Comparison of ENCODE assay signal across 11 mouse cellular contexts in the genomic region with DNA sequence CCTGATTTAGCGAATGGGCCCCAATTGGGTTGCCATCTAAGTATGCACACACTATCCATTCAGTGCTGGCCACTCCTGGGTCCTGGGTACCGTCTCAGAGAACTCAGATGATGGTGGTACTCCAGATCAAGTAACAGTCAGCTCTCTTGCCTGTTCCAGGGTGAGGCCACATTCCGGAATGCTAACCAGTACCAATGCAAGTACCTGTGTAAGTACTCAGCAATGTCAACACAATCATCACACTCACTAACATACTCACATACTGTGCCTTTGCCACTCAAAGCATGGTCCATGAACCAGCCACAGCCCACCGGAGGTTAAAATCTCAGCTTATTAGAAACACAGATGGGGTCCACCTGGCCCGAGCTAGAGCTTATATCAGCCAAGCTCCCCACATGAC. TPM values are rescaled to one million over a fixed set of nuclear protein-coding genes. Genes with fewer than 3 reads are reported as not detected.
DNase-seq lines count a peak whose midpoint lies in the region; ATAC-seq and TF ChIP-seq lines count a peak whose summit lies in the region.
"Had no signal": no experiment of that assay in that cellular context is flagged by ENCODE, and none has a peak within 500 bp of the region (broad histone marks: within the 10 kb centered on the region; RNA-seq: fewer than 3 reads in every experiment).

No protein-coding gene starts in this region.

- 88% methylated on average over 5 of the region's 5 CpGs for WGBS in kidney, embryonic 15.5 days
- 88% methylated on average over 5 of the region's 5 CpGs for WGBS in kidney, adult 2 months
- WGBS in limb, embryonic 13.5 days: 61% methylated on average over 5 of the region's 5 CpGs

- H3K4me1 ChIP-seq in kidney, embryonic 15.5 days: peaks cover 86% of the 10 kb centered on the region
- H3K4me1 ChIP-seq in kidney, adult 2 months (ENCODE audit: control insufficient read depth, insufficient read depth, low read length): peaks cover 9% of the 10 kb centered on the region
- H3K4me1 ChIP-seq in testis, adult 2 months (ENCODE audit: control insufficient read depth, insufficient read depth, low read length): peaks cover 30% of the 10 kb centered on the region
- H3K4me1 ChIP-seq in limb, embryonic 13.5 days: peaks cover 64% of the 10 kb centered on the region

- no peaks in the 10 kb centered on the region for H3K9me3 ChIP-seq in kidney, embryonic 15.5 days (replicated peaks)
- H3K9me3 ChIP-seq in limb, embryonic 13.5 days: no peaks in the 10 kb centered on the region
- H3K9me3 ChIP-seq: neural tube, embryonic 12.5 days had no signal

- no peak overlapping the region for H3K4me2 ChIP-seq in kidney, embryonic 15.5 days
- peak overlapping the region; percentile 55 for H3K4me2 ChIP-seq in limb, embryonic 13.5 days (replicated peaks)

- DNase-seq in kidney, adult 2 months: no peak
- DNase-seq in testis, postnatal 14 days (ENCODE audit: low spot score): no peak
- no peak for DNase-seq in cerebellum, adult 11 months
- DNase-seq in layer of hippocampus, adult 8-10 months (ENCODE audit: low spot score in 2 of 2): no peak
- no peak for DNase-seq in left cerebral cortex, postnatal 4 days
- DNase-seq: right cerebral cortex, postnatal 25 days had no signal

- TF ChIP-seq CTCF in kidney, adult 2 months (conservative IDR thresholded peaks at IDR 0.05; ENCODE audit: insufficient read depth, insufficient read length, low read depth, low read length): no peak
- TF ChIP-seq CTCF in testis, adult 2 months (IDR thresholded peaks at IDR 0.05; ENCODE audit: control insufficient read depth, insufficient read depth, insufficient replicate concordance, low read depth, low read length): no peak

- H3K27ac ChIP-seq in kidney, embryonic 15.5 days: peak overlapping the region; percentile 87; the same call in 1 of the 2 replicates
- no peak overlapping the region for H3K27ac ChIP-seq in kidney, adult 2 months (ENCODE audit: insufficient read depth, low read depth, low read length)
- peak overlapping the region; percentile 50; the same call in 1 of the 2 replicates for H3K27ac ChIP-seq in testis, adult 2 months (ENCODE audit: control insufficient read depth, insufficient read depth, low read depth, low read length)
- H3K27ac ChIP-seq in limb, embryonic 13.5 days: peak overlapping the region; percentile 85
- H3K27ac ChIP-seq: neural tube, embryonic 12.5 days had no signal

- H3K27me3 ChIP-seq in kidney, embryonic 15.5 days: no peaks in the 10 kb centered on the region
- no peaks in the 10 kb centered on the region for H3K27me3 ChIP-seq in kidney, adult 2 months (replicated peaks; ENCODE audit: control insufficient read depth, insufficient read depth, low read length)
- no peaks in the 10 kb centered on the region for H3K27me3 ChIP-seq in testis, adult 2 months (ENCODE audit: control insufficient read depth, insufficient read depth, low read length)
- peaks cover 34% of the 10 kb centered on the region; the same call in 1 of the 2 replicates for H3K27me3 ChIP-seq in limb, embryonic 13.5 days

- intact Hi-C loops in left cerebral cortex, postnatal 4 days (cut with DNase I): no loop called here

- no peak for TF ChIP-seq POLR2A in kidney, adult 2 months (IDR thresholded peaks at IDR 0.05; ENCODE audit: low read depth, low read length)
- no peak for TF ChIP-seq POLR2A in testis, adult 2 months (IDR thresholded peaks at IDR 0.05; ENCODE audit: control insufficient read depth, low read depth, low read length)

- no peak overlapping the region for H3K4me3 ChIP-seq in kidney, embryonic 15.5 days (replicated peaks)
- no peak overlapping the region for H3K4me3 ChIP-seq in kidney, adult 2 months (ENCODE audit: insufficient read depth, low read depth, low read length)
- H3K4me3 ChIP-seq in testis, adult 2 months (ENCODE audit: control insufficient read depth, low read depth, low read length): no peak overlapping the region
- H3K4me3 ChIP-seq in limb, embryonic 13.5 days: no peak overlapping the region
- H3K4me3 ChIP-seq: neural tube, embryonic 12.5 days had no signal

- ATAC-seq in kidney, embryonic 15.5 days (replicated peaks; ENCODE audit: low FRiP score): no peak
- ATAC-seq in limb, embryonic 13.5 days (ENCODE audit: low FRiP score, low read depth): no peak

- H3K9ac ChIP-seq in kidney, embryonic 15.5 days: no peak overlapping the region
- 0 out of 2 replicates have a peak overlapping the region, but pooled peaks have one; percentile 35 for H3K9ac ChIP-seq in limb, embryonic 13.5 days
- H3K9ac ChIP-seq: neural tube, embryonic 12.5 days had no signal

- no peaks in the 10 kb centered on the region for H3K36me3 ChIP-seq in kidney, embryonic 15.5 days
- H3K36me3 ChIP-seq in kidney, adult 2 months (ENCODE audit: control insufficient read depth, insufficient read depth, low read length): no peaks in the 10 kb centered on the region
- H3K36me3 ChIP-seq in testis, adult 2 months (ENCODE audit: control insufficient read depth, insufficient read depth, low read length): no peaks in the 10 kb centered on the region
- H3K36me3 ChIP-seq in limb, embryonic 13.5 days: no peaks in the 10 kb centered on the region
- H3K36me3 ChIP-seq: neural tube, embryonic 12.5 days had no signal

RNA-seq across cellular contexts. Expression of a gene that starts 10.7 kb away (rescaled TPM):
- 3.1 and 3.7 TPM in 2 replicates for polyA plus RNA-seq in kidney, embryonic 15.5 days (2015; fragmentation: Nextera tagmentation; extraction: Ambion mirVana)
- polyA plus RNA-seq in kidney, adult 2 months (2012; rRNA removed): 7.0 and 8.2 TPM in 2 replicates
- 1.7 and 1.8 TPM in 2 replicates for polyA plus RNA-seq in testis, adult 2 months (2012; rRNA removed)
- polyA plus RNA-seq in limb, embryonic 13.5 days (2015; fragmentation: Nextera tagmentation; extraction: Ambion mirVana): 2.0 and 2.5 TPM in 2 replicates
- total RNA-seq in layer of hippocampus, adult 8-10 months (2022): 100 to 1,000 TPM in 3 of 4 experiments, 10 to 100 TPM in 1; 94.1 to 109 (median 104) TPM
- 10 to 100 TPM; 44.1 to 44.6 TPM for total RNA-seq in left cerebral cortex, postnatal 4 days (2021)

RNA-seq across cellular contexts. Expression of a gene that starts 53.4 kb away (rescaled TPM):
- 3.3 and 4.2 TPM in 2 replicates for polyA plus RNA-seq in kidney, embryonic 15.5 days (2015; fragmentation: Nextera tagmentation; extraction: Ambion mirVana)
- 18.8 and 24.5 TPM in 2 replicates for polyA plus RNA-seq in kidney, adult 2 months (2012; rRNA removed)
- 3.2 and 3.9 TPM in 2 replicates for polyA plus RNA-seq in testis, adult 2 months (2012; rRNA removed)
- polyA plus RNA-seq in limb, embryonic 13.5 days (2015; fragmentation: Nextera tagmentation; extraction: Ambion mirVana): 1.3 and 1.9 TPM in 2 replicates
- 10 to 100 TPM; 31.6 to 37.2 (median 36.7) TPM for total RNA-seq in layer of hippocampus, adult 8-10 months (2022)
- 1 to 10 TPM; 1.6 to 1.8 TPM for total RNA-seq in left cerebral cortex, postnatal 4 days (2021)
- total RNA-seq: gastrocnemius, adult 18-20 months had no signal
